Mouse (Mus musculus): ENCODE measurements at regions not wholly inside any gene's neighbourhood (a gene's known extent, or its start where the extent isn't known, plus 50 kb on each side); places are given as distances from the start of the nearest gene placed in this dataset.
A peak's percentile ranks its signal among the peaks of the same experiment; 100 is the strongest.

DNA sequence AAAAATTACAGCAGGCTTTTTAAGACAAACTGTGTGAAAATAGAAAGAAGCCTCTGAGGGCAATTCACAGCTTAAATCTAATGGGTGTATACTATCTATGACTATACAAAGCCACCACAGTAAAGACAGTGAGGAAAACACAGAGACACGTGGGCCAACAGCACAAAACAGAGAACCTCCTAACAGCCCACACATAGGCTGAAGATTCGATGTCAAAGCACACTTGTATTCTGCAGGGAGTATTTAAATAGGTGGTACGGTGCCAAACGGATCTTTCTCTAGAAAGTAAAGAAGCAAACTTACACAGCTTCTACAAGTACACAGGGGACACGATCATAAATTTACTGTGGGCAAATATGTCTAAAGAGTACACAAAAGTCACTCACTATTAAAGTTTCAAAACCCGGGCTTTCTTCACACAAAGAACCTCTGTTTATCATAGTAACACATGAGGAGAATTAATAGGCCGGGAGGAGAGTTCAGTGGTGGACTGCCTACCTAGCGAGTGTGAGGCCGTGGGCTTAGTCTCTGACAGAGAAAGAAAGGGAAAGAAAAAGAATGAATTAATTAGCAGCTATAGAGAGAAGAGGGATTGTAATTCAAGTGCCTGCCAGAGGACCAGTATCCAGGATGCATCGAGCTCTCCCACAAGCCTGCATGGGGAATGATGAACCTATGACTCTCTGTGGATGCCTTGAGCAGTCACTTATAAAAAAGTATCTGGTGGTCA is 317.7 kb upstream of the Nfe2l3 start:
- Histone ChIP-seq H3K4me3 (replicated peaks; ENCODE audit: control insufficient read depth, low read depth, low read length) (no peak overlapping the region), H3K27ac (ENCODE audit: control insufficient read depth, insufficient read depth, low read depth, low read length, poor library complexity) (no peak overlapping the region), H3K4me1 (ENCODE audit: control insufficient read depth, insufficient read depth, low read length) (no peaks in the 10 kb centered on the region)
- 81% methylated on average over 10 of the region's 10 CpGs for WGBS
- TF ChIP-seq POLR2A (IDR thresholded peaks at IDR 0.05; ENCODE audit: borderline replicate concordance, control insufficient read depth, low read depth, low read length) (no peak), CTCF (IDR thresholded peaks at IDR 0.05; ENCODE audit: control insufficient read depth, insufficient read depth, low read length) (no peak)

DNA sequence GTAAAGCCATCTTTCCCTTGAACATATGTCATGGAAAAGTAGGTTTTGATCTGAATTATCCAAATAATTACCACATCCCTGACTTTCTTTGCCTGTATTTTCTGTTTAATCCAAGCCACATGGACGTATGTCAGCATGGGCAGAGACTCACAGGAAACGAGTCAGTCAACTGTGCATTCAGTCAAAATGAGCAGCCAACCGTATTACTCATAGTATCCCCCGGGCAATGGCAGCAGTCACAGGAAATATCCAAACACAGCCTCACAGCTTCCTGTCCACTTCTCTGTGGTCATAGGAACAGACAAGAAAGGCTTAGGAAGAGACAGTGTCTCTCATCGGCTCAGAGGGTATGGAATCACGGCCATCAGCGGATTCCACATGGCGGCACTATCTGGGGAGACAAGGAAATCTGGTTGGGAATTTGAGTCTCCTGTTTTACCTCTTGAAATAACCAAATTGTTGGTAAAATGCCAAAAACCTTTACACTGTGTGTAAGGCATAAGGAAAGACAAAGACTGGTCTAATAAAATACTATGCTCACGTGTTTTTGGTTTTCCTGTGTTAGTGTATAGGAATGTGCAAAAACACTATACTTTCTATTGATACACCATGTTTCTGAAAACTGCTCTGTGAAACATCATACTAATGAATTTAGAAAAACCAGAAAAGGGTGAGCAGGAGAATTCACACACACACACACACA is 313.5 kb upstream of the Nfe2l3 start:
- Histone ChIP-seq H3K27ac (ENCODE audit: control insufficient read depth, insufficient read depth, low read depth, low read length, poor library complexity) (no peak overlapping the region), H3K4me3 (replicated peaks; ENCODE audit: control insufficient read depth, low read depth, low read length) (no peak overlapping the region), H3K4me1 (ENCODE audit: control insufficient read depth, insufficient read depth, low read length) (no peaks in the 10 kb centered on the region)
- WGBS, result 51% methylated on average over 9 of the region's 9 CpGs
- no peak for TF ChIP-seq CTCF (IDR thresholded peaks at IDR 0.05; ENCODE audit: control insufficient read depth, insufficient read depth, low read length)

DNA sequence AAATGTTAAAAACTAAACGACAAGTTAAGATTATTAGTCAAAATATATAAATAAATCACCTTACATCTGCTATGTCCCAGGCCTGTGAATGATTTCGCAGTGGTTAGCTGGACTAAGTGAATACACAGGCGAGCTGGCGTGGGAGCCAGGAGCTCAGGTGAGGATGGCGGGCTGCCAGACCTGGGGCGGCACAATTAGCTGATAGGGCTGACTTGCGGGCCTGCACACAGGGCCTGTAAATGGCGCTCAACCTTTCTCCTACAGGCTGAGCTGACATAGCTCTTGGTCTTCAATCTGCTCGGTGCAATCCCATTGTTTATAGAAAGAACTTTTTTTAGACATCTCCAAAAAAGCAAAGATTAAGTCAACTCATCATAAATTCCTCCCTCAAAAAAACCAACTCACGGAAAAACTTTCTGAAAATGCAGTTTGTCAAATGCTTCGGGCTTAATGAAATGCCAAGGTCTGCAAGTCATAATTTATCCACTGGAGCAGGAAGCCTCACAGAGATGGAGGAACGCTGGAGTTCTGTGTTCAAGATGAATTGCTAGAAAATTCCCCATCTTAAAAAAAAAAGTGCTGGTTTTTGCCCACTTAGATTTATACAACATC is 312.7 kb upstream of the Nfe2l3 start:
- TF ChIP-seq POLR2A (IDR thresholded peaks at IDR 0.05; ENCODE audit: borderline replicate concordance, control insufficient read depth, low read depth, low read length) (no peak), CTCF (IDR thresholded peaks at IDR 0.05; ENCODE audit: control insufficient read depth, insufficient read depth, low read length) (no peak)
- Histone ChIP-seq H3K27ac (ENCODE audit: control insufficient read depth, insufficient read depth, low read depth, low read length, poor library complexity) (no peak overlapping the region), H3K4me3 (replicated peaks; ENCODE audit: control insufficient read depth, low read depth, low read length) (no peak overlapping the region), H3K4me1 (ENCODE audit: control insufficient read depth, insufficient read depth, low read length) (no peaks in the 10 kb centered on the region)
- 70% methylated on average over 12 of the region's 12 CpGs for WGBS

DNA sequence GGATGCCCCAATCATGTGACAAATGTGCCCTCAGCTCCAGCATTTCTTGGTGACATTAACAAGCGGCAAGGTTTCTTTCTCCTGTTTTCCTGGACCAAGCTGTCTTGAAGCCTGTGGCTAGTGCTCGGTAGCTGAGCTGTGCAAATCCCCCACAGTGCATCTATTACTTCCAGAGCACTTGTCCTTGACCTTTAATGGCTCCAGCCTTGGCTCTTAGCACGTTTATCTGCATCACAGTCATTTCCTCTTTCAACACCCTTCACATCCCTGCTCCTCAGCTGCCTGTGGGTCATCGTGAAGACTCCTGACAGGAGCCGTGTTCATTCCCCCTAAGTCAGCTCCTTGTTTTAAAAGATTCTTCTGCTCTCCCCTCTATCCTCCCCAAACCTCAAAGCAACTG is 309.5 kb upstream of the Nfe2l3 start:
- TF ChIP-seq POLR2A (IDR thresholded peaks at IDR 0.05; ENCODE audit: borderline replicate concordance, control insufficient read depth, low read depth, low read length) (no peak), CTCF (IDR thresholded peaks at IDR 0.05; ENCODE audit: control insufficient read depth, insufficient read depth, low read length) (no peak)
- WGBS, result 24% methylated on average over 5 of the region's 5 CpGs
- no peak overlapping the region for H3K27ac ChIP-seq (ENCODE audit: control insufficient read depth, insufficient read depth, low read depth, low read length, poor library complexity)
- H3K4me3 ChIP-seq (replicated peaks; ENCODE audit: control insufficient read depth, low read depth, low read length), result no peak overlapping the region
- no peaks in the 10 kb centered on the region; the same call in 1 of the 2 replicates for H3K4me1 ChIP-seq (ENCODE audit: control insufficient read depth, insufficient read depth, low read length)

DNA sequence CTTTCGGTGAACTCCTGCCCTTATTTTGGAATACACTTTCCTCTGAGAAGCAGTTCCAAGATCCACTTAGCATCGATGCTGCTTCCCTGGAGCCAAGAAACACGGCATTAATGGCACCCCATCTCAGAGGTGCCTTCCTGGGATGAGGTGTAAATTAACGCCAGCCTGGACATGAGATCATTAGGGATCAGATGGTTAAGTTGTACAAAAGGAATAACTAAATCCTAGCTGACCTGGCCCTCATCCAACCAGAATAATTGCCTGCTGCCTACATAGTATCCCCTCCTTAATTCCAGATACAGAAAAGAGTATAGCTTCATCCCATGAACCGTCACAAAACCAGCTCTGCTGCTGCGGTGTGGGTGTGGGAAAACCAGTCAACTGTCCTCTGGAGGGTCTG is 304.6 kb upstream of the Nfe2l3 start:
- no peak overlapping the region for H3K27ac ChIP-seq (ENCODE audit: control insufficient read depth, insufficient read depth, low read depth, low read length, poor library complexity)
- H3K4me1 ChIP-seq (ENCODE audit: control insufficient read depth, insufficient read depth, low read length), result no peaks in the 10 kb centered on the region; the same call in none of the 2 replicates
- WGBS, result 89% methylated on average over 6 of the region's 6 CpGs
- no peak overlapping the region for H3K4me3 ChIP-seq (replicated peaks; ENCODE audit: control insufficient read depth, low read depth, low read length)
- TF ChIP-seq CTCF (IDR thresholded peaks at IDR 0.05; ENCODE audit: control insufficient read depth, insufficient read depth, low read length), result no peak
- TF ChIP-seq POLR2A (IDR thresholded peaks at IDR 0.05; ENCODE audit: borderline replicate concordance, control insufficient read depth, low read depth, low read length), result no peak

DNA sequence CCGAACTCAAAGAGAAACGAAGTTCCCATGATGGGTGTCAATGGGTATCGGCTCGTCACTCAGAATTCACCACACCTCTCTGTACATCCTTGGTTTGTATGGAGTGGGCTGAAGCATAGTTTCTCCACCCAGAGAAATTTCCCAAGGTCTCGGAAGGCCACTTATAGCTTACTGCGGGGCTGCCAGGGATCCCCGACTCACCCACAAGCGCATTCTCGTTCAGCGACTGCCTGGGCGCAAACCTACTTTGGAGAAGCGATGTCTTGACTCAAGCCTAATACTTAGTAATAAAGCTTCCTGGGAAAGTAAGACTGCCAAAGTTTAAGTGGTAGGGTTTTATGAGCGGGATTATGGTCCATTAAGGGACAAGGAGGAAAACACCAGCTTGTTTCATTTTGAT is 303.4 kb upstream of the Nfe2l3 start:
- peak overlapping the region; percentile 25; the same call in 1 of the 2 replicates for H3K27ac ChIP-seq (ENCODE audit: control insufficient read depth, insufficient read depth, low read depth, low read length, poor library complexity)
- H3K4me1 ChIP-seq (ENCODE audit: control insufficient read depth, insufficient read depth, low read length), result no peaks in the 10 kb centered on the region; the same call in none of the 2 replicates
- H3K4me3 ChIP-seq (replicated peaks; ENCODE audit: control insufficient read depth, low read depth, low read length), result peak overlapping the region; percentile 74
- TF ChIP-seq POLR2A (IDR thresholded peaks at IDR 0.05; ENCODE audit: borderline replicate concordance, control insufficient read depth, low read depth, low read length), result no peak
- TF ChIP-seq CTCF (IDR thresholded peaks at IDR 0.05; ENCODE audit: control insufficient read depth, insufficient read depth, low read length), result no peak
- WGBS, result 54% methylated on average over 13 of the region's 13 CpGs

DNA sequence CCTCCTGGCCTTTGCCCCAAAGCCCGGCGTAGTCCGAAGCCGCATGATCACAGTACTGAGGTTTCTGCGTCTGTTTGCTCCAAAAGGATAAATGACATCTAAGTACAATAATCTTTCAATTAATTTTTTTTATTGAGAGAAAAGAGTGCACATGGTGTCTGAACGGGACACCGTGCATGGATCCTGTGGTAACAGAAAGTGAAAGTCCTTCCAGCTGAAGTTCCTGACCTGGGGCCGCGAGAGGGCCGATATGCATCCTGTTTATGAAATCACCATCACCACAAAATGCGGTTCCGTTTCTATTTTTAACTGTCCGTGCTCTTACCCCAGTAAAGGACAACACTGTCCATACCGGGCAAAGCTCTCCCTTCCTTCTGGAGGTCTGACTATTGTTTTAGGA is 302.9 kb upstream of the Nfe2l3 start:
- Histone ChIP-seq H3K4me1 (ENCODE audit: control insufficient read depth, insufficient read depth, low read length) (no peaks in the 10 kb centered on the region; the same call in none of the 2 replicates), H3K4me3 (replicated peaks; ENCODE audit: control insufficient read depth, low read depth, low read length) (peak overlapping the region; percentile 74), H3K27ac (ENCODE audit: control insufficient read depth, insufficient read depth, low read depth, low read length, poor library complexity) (peak overlapping the region; percentile 19; the same call in 1 of the 2 replicates)
- TF ChIP-seq POLR2A (IDR thresholded peaks at IDR 0.05; ENCODE audit: borderline replicate concordance, control insufficient read depth, low read depth, low read length) (no peak), CTCF (IDR thresholded peaks at IDR 0.05; ENCODE audit: control insufficient read depth, insufficient read depth, low read length) (no peak)
- WGBS, result 8% methylated on average over 14 of the region's 14 CpGs

DNA sequence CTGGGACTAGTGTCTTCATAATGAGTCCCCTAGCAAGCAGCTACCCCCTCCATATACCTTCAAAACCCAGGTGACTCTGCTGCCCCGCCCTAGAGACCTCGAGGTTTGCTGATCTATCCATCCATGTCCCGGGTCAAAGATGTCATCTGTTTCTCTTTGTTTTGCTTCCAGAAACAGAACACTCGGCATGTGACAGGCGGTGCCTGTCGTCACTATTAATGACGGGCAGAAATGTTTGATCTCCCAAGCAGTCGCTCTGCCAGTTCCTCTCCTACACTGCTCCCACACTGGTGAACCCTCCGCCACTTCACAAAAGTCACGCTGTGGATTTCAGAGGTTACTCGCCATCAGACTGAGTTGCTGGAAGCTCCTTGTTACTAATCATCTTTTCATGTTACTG is 287.7 kb upstream of the Nfe2l3 start:
- H3K27ac ChIP-seq (ENCODE audit: control insufficient read depth, insufficient read depth, low read depth, low read length, poor library complexity), result no peak overlapping the region
- peaks cover 2% of the 10 kb centered on the region for H3K4me1 ChIP-seq (ENCODE audit: control insufficient read depth, insufficient read depth, low read length)
- TF ChIP-seq CTCF (IDR thresholded peaks at IDR 0.05; ENCODE audit: control insufficient read depth, insufficient read depth, low read length), result no peak
- TF ChIP-seq POLR2A (IDR thresholded peaks at IDR 0.05; ENCODE audit: borderline replicate concordance, control insufficient read depth, low read depth, low read length), result no peak
- 65% methylated on average over 11 of the region's 11 CpGs for WGBS
- no peak overlapping the region for H3K4me3 ChIP-seq (replicated peaks; ENCODE audit: control insufficient read depth, low read depth, low read length)

Measured in bone marrow, adult 2 months (tissue).